Mouse (Mus musculus): ENCODE data around the gene Znrf3. TPM values are rescaled to one million over a fixed set of nuclear protein-coding genes. Genes with fewer than 3 reads are reported as not detected.

Znrf3 gene
- polyA plus RNA-seq, 1 experiment = 4.3 TPM

GRCm38 (mm10) chr11:5245431-5245830 is 199.2 kb downstream of the Znrf3 start:
- H3K27ac ChIP-seq (ENCODE audit: insufficient read depth, low read length) = no peak overlapping the region
- 87% methylated on average over 5 of the region's 7 CpGs for WGBS
- no peak for TF ChIP-seq CTCF (IDR thresholded peaks at IDR 0.05; ENCODE audit: extremely low read depth, insufficient read depth, insufficient read length, insufficient replicate concordance)
- TF ChIP-seq POLR2A (IDR thresholded peaks at IDR 0.05; ENCODE audit: low read depth, low read length) = no peak
- DNase-seq (ENCODE audit: low read depth in 1 of 2, low spot score in 2 of 2) = no peak
- H3K27me3 ChIP-seq (ENCODE audit: control insufficient read depth, insufficient read depth, low read length) = no peaks in the 10 kb centered on the region
- peaks cover 4% of the 10 kb centered on the region; the same call in 1 of the 2 replicates for H3K36me3 ChIP-seq (ENCODE audit: control insufficient read depth, insufficient read depth, low read length)
- H3K4me1 ChIP-seq (ENCODE audit: control insufficient read depth, insufficient read depth, insufficient read length) = no peaks in the 10 kb centered on the region
- H3K4me3 ChIP-seq (ENCODE audit: extremely low read depth, insufficient read depth, insufficient read length) = no peak overlapping the region

GRCm38 (mm10) chr11:5244749-5245130 is 199.9 kb downstream of the Znrf3 start:
- 75% methylated on average over 8 of the region's 8 CpGs for WGBS
- H3K4me1 ChIP-seq (ENCODE audit: control insufficient read depth, insufficient read depth, insufficient read length) = no peaks in the 10 kb centered on the region
- no peak overlapping the region for H3K27ac ChIP-seq (ENCODE audit: insufficient read depth, low read length)
- TF ChIP-seq POLR2A (IDR thresholded peaks at IDR 0.05; ENCODE audit: low read depth, low read length) (no peak), CTCF (IDR thresholded peaks at IDR 0.05; ENCODE audit: extremely low read depth, insufficient read depth, insufficient read length, insufficient replicate concordance) (no peak)
- DNase-seq (ENCODE audit: low read depth in 1 of 2, low spot score in 2 of 2) = no peak
- no peaks in the 10 kb centered on the region for H3K27me3 ChIP-seq (ENCODE audit: control insufficient read depth, insufficient read depth, low read length)
- H3K4me3 ChIP-seq (ENCODE audit: extremely low read depth, insufficient read depth, insufficient read length) = no peak overlapping the region
- H3K36me3 ChIP-seq (ENCODE audit: control insufficient read depth, insufficient read depth, low read length) = peaks cover 4% of the 10 kb centered on the region; the same call in 1 of the 2 replicates

- TF ChIP-seq CTCF (IDR thresholded peaks at IDR 0.05; ENCODE audit: extremely low read depth, insufficient read depth, insufficient read length, insufficient replicate concordance) (no peak), POLR2A (IDR thresholded peaks at IDR 0.05; ENCODE audit: low read depth, low read length) (no peak)
- no peak overlapping the region for H3K4me3 ChIP-seq (ENCODE audit: extremely low read depth, insufficient read depth, insufficient read length)
- H3K27me3 ChIP-seq (ENCODE audit: control insufficient read depth, insufficient read depth, low read length) = no peaks in the 10 kb centered on the region
- H3K36me3 ChIP-seq (ENCODE audit: control insufficient read depth, insufficient read depth, low read length) = peaks cover 4% of the 10 kb centered on the region; the same call in 1 of the 2 replicates
- DNase-seq (ENCODE audit: low read depth in 1 of 2, low spot score in 2 of 2) = no peak
- H3K27ac ChIP-seq (ENCODE audit: insufficient read depth, low read length) = no peak overlapping the region
- no peaks in the 10 kb centered on the region for H3K4me1 ChIP-seq (ENCODE audit: control insufficient read depth, insufficient read depth, insufficient read length)
- WGBS = 80% methylated on average over 24 of the region's 24 CpGs
These were observed 200.6 kb downstream of the Znrf3 start for GRCm38 (mm10) chr11:5243812-5244748.

- Histone ChIP-seq H3K27me3 (ENCODE audit: control insufficient read depth, insufficient read depth, low read length) (no peaks in the 10 kb centered on the region), H3K4me3 (ENCODE audit: extremely low read depth, insufficient read depth, insufficient read length) (no peak overlapping the region), H3K4me1 (ENCODE audit: control insufficient read depth, insufficient read depth, insufficient read length) (no peaks in the 10 kb centered on the region), H3K36me3 (ENCODE audit: control insufficient read depth, insufficient read depth, low read length) (peaks cover 4% of the 10 kb centered on the region; the same call in 1 of the 2 replicates), H3K27ac (ENCODE audit: insufficient read depth, low read length) (no peak overlapping the region)
- no peak for TF ChIP-seq POLR2A (IDR thresholded peaks at IDR 0.05; ENCODE audit: low read depth, low read length)
- TF ChIP-seq CTCF (IDR thresholded peaks at IDR 0.05; ENCODE audit: extremely low read depth, insufficient read depth, insufficient read length, insufficient replicate concordance) = no peak
- 92% methylated on average over 7 of the region's 7 CpGs for WGBS
- no peak for DNase-seq (ENCODE audit: low read depth in 1 of 2, low spot score in 2 of 2)
These were observed 201.4 kb downstream of the Znrf3 start for GRCm38 (mm10) chr11:5243208-5243607.

- peaks cover 4% of the 10 kb centered on the region; the same call in 1 of the 2 replicates for H3K36me3 ChIP-seq (ENCODE audit: control insufficient read depth, insufficient read depth, low read length)
- H3K4me1 ChIP-seq (ENCODE audit: control insufficient read depth, insufficient read depth, insufficient read length) = no peaks in the 10 kb centered on the region
- H3K4me3 ChIP-seq (ENCODE audit: extremely low read depth, insufficient read depth, insufficient read length) = no peak overlapping the region
- H3K27ac ChIP-seq (ENCODE audit: insufficient read depth, low read length) = no peak overlapping the region
- H3K27me3 ChIP-seq (ENCODE audit: control insufficient read depth, insufficient read depth, low read length) = no peaks in the 10 kb centered on the region
- TF ChIP-seq POLR2A (IDR thresholded peaks at IDR 0.05; ENCODE audit: low read depth, low read length) (no peak), CTCF (IDR thresholded peaks at IDR 0.05; ENCODE audit: extremely low read depth, insufficient read depth, insufficient read length, insufficient replicate concordance) (no peak)
- WGBS = 95% methylated on average over 8 of the region's 8 CpGs
- no peak for DNase-seq (ENCODE audit: low read depth in 1 of 2, low spot score in 2 of 2)
These were observed 202.5 kb downstream of the Znrf3 start for GRCm38 (mm10) chr11:5242158-5242557.

GRCm38 (mm10) chr11:5239706-5240690 is 204.6 kb downstream of the Znrf3 start:
- no peak overlapping the region for H3K27ac ChIP-seq (ENCODE audit: insufficient read depth, low read length)
- H3K4me1 ChIP-seq (ENCODE audit: control insufficient read depth, insufficient read depth, insufficient read length) = no peaks in the 10 kb centered on the region
- peaks cover 4% of the 10 kb centered on the region; the same call in 1 of the 2 replicates for H3K36me3 ChIP-seq (ENCODE audit: control insufficient read depth, insufficient read depth, low read length)
- DNase-seq (ENCODE audit: low read depth in 1 of 2, low spot score in 2 of 2) = no peak
- no peak overlapping the region for H3K4me3 ChIP-seq (ENCODE audit: extremely low read depth, insufficient read depth, insufficient read length)
- H3K27me3 ChIP-seq (ENCODE audit: control insufficient read depth, insufficient read depth, low read length) = no peaks in the 10 kb centered on the region
- 70% methylated on average over 10 of the region's 10 CpGs for WGBS
- TF ChIP-seq POLR2A (IDR thresholded peaks at IDR 0.05; ENCODE audit: low read depth, low read length) (no peak), CTCF (IDR thresholded peaks at IDR 0.05; ENCODE audit: extremely low read depth, insufficient read depth, insufficient read length, insufficient replicate concordance) (no peak)

Other genes with a start within 250 kb of the Znrf3 start
- gene Kremen1, start 183.3 kb downstream of the Znrf3 start, polyA plus RNA-seq (2012; rRNA removed) = 9.4 and 9.6 TPM in 2 replicates
- gene Xbp1, start 75.8 kb upstream of the Znrf3 start, polyA plus RNA-seq (2012; rRNA removed) = 63.7 and 75.6 TPM in 2 replicates
- 4.7 and 5.6 TPM in 2 replicates for gene Ccdc117, start 97.3 kb upstream of the Znrf3 start, polyA plus RNA-seq (2012; rRNA removed)
- gene Ankrd36, start 124.8 kb upstream of the Znrf3 start, polyA plus RNA-seq (2012; rRNA removed) = 0.02 TPM in 1 of 2 replicates, not detected in the other